Comparison of ENCODE assay signal across 8 mouse cellular contexts in genomic region chr11:76216681-76217389, GRCm38 (mm10). TPM values are rescaled to one million over a fixed set of nuclear protein-coding genes. Genes with fewer than 3 reads are reported as not detected.
DNase-seq lines count a peak whose midpoint lies in the region; ATAC-seq lines count a peak whose summit lies in the region.

No protein-coding gene starts in this region.

- no peaks in the 10 kb centered on the region for H3K27me3 ChIP-seq in intestine, embryonic 16.5 days (replicated peaks; ENCODE audit: control insufficient read depth, insufficient read depth, low read length)
- no peaks in the 10 kb centered on the region for H3K27me3 ChIP-seq in liver, embryonic 16.5 days (ENCODE audit: control insufficient read depth, insufficient read depth, low read depth, low read length)
- H3K27me3 ChIP-seq in neural tube, embryonic 14.5 days (ENCODE audit: control insufficient read depth, insufficient read depth, low read length), result no peaks in the 10 kb centered on the region

- peak overlapping the region; percentile 96 for H3K9ac ChIP-seq in intestine, embryonic 16.5 days (ENCODE audit: low read depth, low read length)
- peak overlapping the region; percentile 88 for H3K9ac ChIP-seq in liver, embryonic 16.5 days (ENCODE audit: low read depth, low read length)
- H3K9ac ChIP-seq in neural tube, embryonic 14.5 days (replicated peaks; ENCODE audit: low read depth, low read length), result peak overlapping the region; percentile 82

- peak; percentile 24 to 70 for DNase-seq in adrenal gland, adult (ENCODE audit: inconsistent age in 2 of 2, low spot score in 1 of 2)
- no peak for DNase-seq in adrenal gland, postnatal 4 days (ENCODE audit: low spot score in 2 of 2)
- DNase-seq in 416B (ENCODE audit: low read depth), result peak; percentile 57
- peak; percentile 40 for DNase-seq in c-Kit-positive CD71-positive TER-119-negative erythroid progenitor cells, embryonic 14.5 days (ENCODE audit: low read depth)
- peak; percentile 54 for DNase-seq in forelimb bud, embryonic 11.5 days (ENCODE audit: low read depth, low spot score)

- H3K4me3 ChIP-seq in intestine, embryonic 16.5 days (ENCODE audit: low read length), result peak overlapping the region; percentile 98
- H3K4me3 ChIP-seq in liver, embryonic 16.5 days (ENCODE audit: low read depth, low read length), result peak overlapping the region; percentile 84
- peak overlapping the region; percentile 80 for H3K4me3 ChIP-seq in neural tube, embryonic 14.5 days (ENCODE audit: low read depth, low read length)

- H3K9me3 ChIP-seq in intestine, embryonic 16.5 days (ENCODE audit: control insufficient read depth, low read length), result no peaks in the 10 kb centered on the region
- no peaks in the 10 kb centered on the region for H3K9me3 ChIP-seq in liver, embryonic 16.5 days (replicated peaks; ENCODE audit: control insufficient read depth, low read length)
- no peaks in the 10 kb centered on the region for H3K9me3 ChIP-seq in neural tube, embryonic 14.5 days (ENCODE audit: control insufficient read depth, low read length)

- peak overlapping the region; percentile 91 for H3K27ac ChIP-seq in intestine, embryonic 16.5 days (ENCODE audit: low read length)
- peak overlapping the region; percentile 67 for H3K27ac ChIP-seq in liver, embryonic 16.5 days (ENCODE audit: low read length)
- peak overlapping the region; percentile 92 for H3K27ac ChIP-seq in neural tube, embryonic 14.5 days (ENCODE audit: low read depth, low read length)

- peak overlapping the region; percentile 74 for H3K4me2 ChIP-seq in intestine, embryonic 16.5 days (ENCODE audit: low read depth, low read length)
- peak overlapping the region; percentile 94 for H3K4me2 ChIP-seq in liver, embryonic 16.5 days (ENCODE audit: low read depth, low read length)
- peak overlapping the region; percentile 85 for H3K4me2 ChIP-seq in neural tube, embryonic 14.5 days (ENCODE audit: low read depth, low read length)

- peaks cover 15% of the 10 kb centered on the region for H3K4me1 ChIP-seq in intestine, embryonic 16.5 days (ENCODE audit: control insufficient read depth, insufficient read depth, low read length)
- peaks cover 14% of the 10 kb centered on the region for H3K4me1 ChIP-seq in liver, embryonic 16.5 days (ENCODE audit: control insufficient read depth, low read depth, low read length)
- H3K4me1 ChIP-seq in neural tube, embryonic 14.5 days (ENCODE audit: control insufficient read depth, insufficient read depth, low read length), result peaks cover 8% of the 10 kb centered on the region; the same call in 1 of the 2 replicates

- H3K36me3 ChIP-seq in intestine, embryonic 16.5 days (ENCODE audit: control insufficient read depth, insufficient read depth, low read length), result peaks cover 9% of the 10 kb centered on the region
- peaks cover 6% of the 10 kb centered on the region for H3K36me3 ChIP-seq in liver, embryonic 16.5 days (ENCODE audit: control insufficient read depth, insufficient read depth)
- peaks cover 23% of the 10 kb centered on the region for H3K36me3 ChIP-seq in neural tube, embryonic 14.5 days (ENCODE audit: control insufficient read depth, insufficient read depth, low read length)

- peak; percentile 39 for ATAC-seq in intestine, embryonic 16.5 days
- 0 out of 2 replicates have a peak, but pooled peaks have one; percentile 4 for ATAC-seq in liver, embryonic 16.5 days (ENCODE audit: low read depth)
- peak; percentile 62 for ATAC-seq in neural tube, embryonic 14.5 days (ENCODE audit: low read depth)

- WGBS in intestine, embryonic 16.5 days, result 2% methylated on average over 33 of the region's 33 CpGs
- 2% methylated on average over 33 of the region's 33 CpGs for WGBS in liver, embryonic 16.5 days (ENCODE audit: insufficient replicate concordance)
- WGBS in neural tube, embryonic 14.5 days, result 3% methylated on average over 33 of the region's 33 CpGs

RNA-seq across cellular contexts. Expression of gene Dbil5, which starts 0.6 kb away (rescaled TPM):
- under 1 TPM in 1 of 2 experiments, not detected in 1; 0.59 TPM for total RNA-seq in adrenal gland, postnatal 4 days (2021)
- 0.86 and 1.1 TPM in 2 replicates for polyA plus RNA-seq in intestine, embryonic 16.5 days (2015; fragmentation: Nextera tagmentation; extraction: Ambion mirVana)
- 0.15 and 0.22 TPM in 2 replicates for polyA plus RNA-seq in liver, embryonic 16.5 days (2015; fragmentation: Nextera tagmentation; extraction: Ambion mirVana)
- polyA plus RNA-seq in neural tube, embryonic 14.5 days (2014; fragmentation: Nextera tagmentation; extraction: Ambion mirVana), result not detected in 2 replicates

RNA-seq across cellular contexts. Expression of gene Gemin4, which starts 0.6 kb away (rescaled TPM):
- 10 to 100 TPM in 1 of 2 experiments, 1 to 10 TPM in 1; 9.6 to 10.3 TPM for total RNA-seq in adrenal gland, postnatal 4 days (2021)
- 26.6 and 29.4 TPM in 2 replicates for polyA plus RNA-seq in intestine, embryonic 16.5 days (2015; fragmentation: Nextera tagmentation; extraction: Ambion mirVana)
- 10.5 and 11.3 TPM in 2 replicates for polyA plus RNA-seq in liver, embryonic 16.5 days (2015; fragmentation: Nextera tagmentation; extraction: Ambion mirVana)
- polyA plus RNA-seq in neural tube, embryonic 14.5 days (2014; fragmentation: Nextera tagmentation; extraction: Ambion mirVana), result 13.8 and 16.6 TPM in 2 replicates

RNA-seq across cellular contexts. Expression of gene Mrm3, which starts 26.7 kb away (rescaled TPM):
- 10 to 100 TPM; 21.3 to 22.1 TPM for total RNA-seq in adrenal gland, postnatal 4 days (2021)
- polyA plus RNA-seq in intestine, embryonic 16.5 days (2015; fragmentation: Nextera tagmentation; extraction: Ambion mirVana), result 22.9 and 29.2 TPM in 2 replicates
- 11.9 and 12.5 TPM in 2 replicates for polyA plus RNA-seq in liver, embryonic 16.5 days (2015; fragmentation: Nextera tagmentation; extraction: Ambion mirVana)
- polyA plus RNA-seq in neural tube, embryonic 14.5 days (2014; fragmentation: Nextera tagmentation; extraction: Ambion mirVana), result 23.8 and 25.4 TPM in 2 replicates

RNA-seq across cellular contexts. Expression of gene Glod4, which starts 26.7 kb away (rescaled TPM):
- 100 to 1,000 TPM in 1 of 2 experiments, 10 to 100 TPM in 1; 85.6 to 109 TPM for total RNA-seq in adrenal gland, postnatal 4 days (2021)
- polyA plus RNA-seq in intestine, embryonic 16.5 days (2015; fragmentation: Nextera tagmentation; extraction: Ambion mirVana), result 119 and 129 TPM in 2 replicates
- polyA plus RNA-seq in liver, embryonic 16.5 days (2015; fragmentation: Nextera tagmentation; extraction: Ambion mirVana), result 47.4 and 50.3 TPM in 2 replicates
- polyA plus RNA-seq in neural tube, embryonic 14.5 days (2014; fragmentation: Nextera tagmentation; extraction: Ambion mirVana), result 119 and 126 TPM in 2 replicates

RNA-seq across cellular contexts. Expression of gene Fam57a, which starts 37.4 kb away (rescaled TPM):
- 10 to 100 TPM in 1 of 2 experiments, 1 to 10 TPM in 1; 9.8 to 10.5 TPM for total RNA-seq in adrenal gland, postnatal 4 days (2021)
- polyA plus RNA-seq in intestine, embryonic 16.5 days (2015; fragmentation: Nextera tagmentation; extraction: Ambion mirVana), result 104 TPM in 2 replicates
- 4.1 and 5.5 TPM in 2 replicates for polyA plus RNA-seq in liver, embryonic 16.5 days (2015; fragmentation: Nextera tagmentation; extraction: Ambion mirVana)
- polyA plus RNA-seq in neural tube, embryonic 14.5 days (2014; fragmentation: Nextera tagmentation; extraction: Ambion mirVana), result 28.8 and 30.2 TPM in 2 replicates

Comparison
In these comparisons a context has a peak if more than half of its experiments do, and no peak if none do; other contexts are left out.
1. DNase-seq: peak in adrenal gland, adult (2 of 2), 416B (single experiment), c-Kit-positive CD71-positive TER-119-negative erythroid progenitor cells, embryonic 14.5 days (single experiment) and forelimb bud, embryonic 11.5 days (single experiment); none in adrenal gland, postnatal 4 days (0 of 2).
2. ATAC-seq: peak in every context shown above with its lines; median percentile 62 in neural tube, embryonic 14.5 days; 39 in intestine, embryonic 16.5 days; 4 in liver, embryonic 16.5 days.
3. Peak in every context shown above with its lines, with median percentiles within 50 percentile points of each other: H3K27ac ChIP-seq, H3K4me2 ChIP-seq, H3K4me3 ChIP-seq and H3K9ac ChIP-seq.